Mouse (Mus musculus): ENCODE results near the gene Armh1.

Armh1 gene

DNA sequence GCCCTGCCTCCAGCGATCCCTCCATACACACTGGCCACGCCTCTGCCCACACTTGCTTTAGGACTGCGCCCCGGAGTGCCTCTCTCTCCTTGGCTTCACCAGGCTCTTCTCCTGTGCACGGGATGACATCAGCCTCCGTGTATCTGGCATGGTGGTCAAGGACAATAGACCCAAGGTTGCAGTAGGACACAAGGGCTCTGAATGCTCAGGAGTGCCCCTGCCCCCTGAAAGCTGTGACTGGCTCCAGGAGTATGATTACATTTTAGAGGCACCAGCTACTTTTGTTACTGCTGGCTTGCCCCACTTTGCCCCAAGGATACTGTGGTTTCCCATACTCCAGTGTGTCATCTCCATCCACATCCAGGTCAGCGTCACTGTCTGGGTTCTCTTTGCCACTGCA lies 25.8 kb upstream of the Armh1 start:
- POLR2A ChIA-PET = interaction anchor here in 3 of 4 experiments (0.7 to 16.7 kb wide), 11 partner anchors 9 to 720 kb away, joined by 3 to 305 read pairs (median 6); partner anchors contain the start of gene Gpbp1l1 (in 1 of the 3)
- CTCF ChIA-PET = interaction anchor here in 2 of 4 experiments (1.0 to 1.5 kb wide), 2 partner anchors 10 kb away, joined by 3 to 6 read pairs; no protein-coding TSS in a partner anchor

DNA sequence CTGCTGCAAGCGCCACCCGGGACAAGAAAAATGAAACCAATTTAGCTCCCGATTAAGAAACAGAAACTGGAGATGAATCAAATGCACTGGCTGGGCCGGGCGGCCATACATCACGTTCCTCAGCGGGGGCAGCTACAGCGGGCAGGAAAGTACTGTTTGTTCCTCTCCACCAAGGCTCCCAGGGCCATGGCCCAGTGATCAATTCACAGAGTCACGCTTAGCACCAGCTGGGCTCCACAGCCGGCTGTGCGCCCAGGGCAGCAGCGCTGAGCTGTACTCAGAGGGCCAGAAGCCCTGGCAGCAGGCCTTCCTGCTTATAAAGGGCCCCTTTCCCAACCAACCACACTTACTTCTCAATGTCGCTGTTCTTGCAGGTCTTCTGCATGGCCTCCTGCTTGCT lies 25.1 kb upstream of the Armh1 start:
- POLR2A ChIA-PET = interaction anchor here in 2 of 4 experiments (1.1 to 16.7 kb wide), 7 partner anchors 8 to 47 kb away, joined by 3 to 305 read pairs (median 4); no protein-coding TSS in a partner anchor
- CTCF ChIA-PET = interaction anchor here in 1 of 4 experiments (1.4 kb wide), 1 partner anchor 47 kb away, joined by 3 read pairs; no protein-coding TSS in a partner anchor

GRCm38 (mm10) chr4:117276281-117276711 lies 24.4 kb upstream of the Armh1 start:
- ChIA-PET CTCF (interaction anchor here in 2 of 4 experiments (0.9 to 1.4 kb wide), 2 partner anchors 10 to 46 kb away, joined by 3 read pairs; no protein-coding TSS in a partner anchor), POLR2A (interaction anchor here in 3 of 4 experiments (0.5 to 16.7 kb wide), 10 partner anchors 7 to 901 kb away, joined by 3 to 305 read pairs (median 4); no protein-coding TSS in a partner anchor)

DNA sequence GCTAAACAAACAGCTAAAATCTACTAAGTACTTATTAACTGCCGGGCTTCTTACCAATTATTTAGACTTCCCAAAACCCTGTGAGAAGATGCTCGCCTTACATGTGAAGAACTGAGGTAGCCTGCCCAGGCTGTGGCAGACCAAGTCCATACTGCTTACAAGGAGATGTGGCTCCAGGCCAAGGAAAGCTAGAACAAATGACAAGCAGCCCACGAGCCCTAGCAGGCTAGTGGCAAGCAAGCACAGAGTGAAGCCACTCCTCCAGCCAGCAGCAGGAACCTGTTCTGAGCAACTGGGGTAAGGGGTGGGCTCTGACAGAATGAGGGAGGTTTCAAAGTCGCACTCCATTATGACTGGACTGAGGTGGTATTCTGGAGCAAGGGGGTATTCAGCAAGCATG lies 22.8 kb upstream of the Armh1 start:
- CTCF ChIA-PET = interaction anchor here in 2 of 4 experiments (1.2 to 2.0 kb wide), 2 partner anchors 44 to 231 kb away, joined by 3 to 7 read pairs; no protein-coding TSS in a partner anchor
- POLR2A ChIA-PET = interaction anchor here in 3 of 4 experiments (0.7 to 16.7 kb wide), 10 partner anchors 8 to 411 kb away, joined by 3 to 305 read pairs (median 3); no protein-coding TSS in a partner anchor

DNA sequence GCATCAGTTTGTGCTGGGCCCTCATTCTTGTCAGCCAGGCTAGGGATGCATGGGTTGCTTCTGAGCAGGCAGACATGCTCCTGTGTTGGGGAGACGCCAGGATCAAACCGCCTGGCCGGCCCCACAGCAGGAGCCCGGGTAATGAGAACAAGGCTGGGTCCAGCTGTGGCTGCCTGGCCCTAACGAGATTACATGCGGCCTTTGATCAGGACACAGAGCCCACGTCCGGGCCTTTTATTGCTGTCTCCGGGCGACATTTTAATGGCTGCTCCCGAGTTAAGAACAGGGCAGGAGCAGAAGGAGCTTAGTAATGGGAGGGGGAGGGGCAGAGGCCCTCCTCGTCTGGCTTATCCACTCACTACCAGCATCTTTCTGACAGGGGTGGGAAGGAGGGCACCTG lies 20.5 kb upstream of the Armh1 start:
- ChIA-PET CTCF (interaction anchor here in 2 of 4 experiments (0.8 to 3.1 kb wide), 6 partner anchors 12 to 404 kb away, joined by 3 to 15 read pairs (median 5); partner anchors contain the start of genes Armh1 (in 1 of the 2) and Tmem53 (in 1 of the 2)), POLR2A (interaction anchor here in 3 of 4 experiments (0.6 to 16.7 kb wide), 23 partner anchors 8 to 1851 kb away, joined by 3 to 305 read pairs (median 4); no protein-coding TSS in a partner anchor)

DNA sequence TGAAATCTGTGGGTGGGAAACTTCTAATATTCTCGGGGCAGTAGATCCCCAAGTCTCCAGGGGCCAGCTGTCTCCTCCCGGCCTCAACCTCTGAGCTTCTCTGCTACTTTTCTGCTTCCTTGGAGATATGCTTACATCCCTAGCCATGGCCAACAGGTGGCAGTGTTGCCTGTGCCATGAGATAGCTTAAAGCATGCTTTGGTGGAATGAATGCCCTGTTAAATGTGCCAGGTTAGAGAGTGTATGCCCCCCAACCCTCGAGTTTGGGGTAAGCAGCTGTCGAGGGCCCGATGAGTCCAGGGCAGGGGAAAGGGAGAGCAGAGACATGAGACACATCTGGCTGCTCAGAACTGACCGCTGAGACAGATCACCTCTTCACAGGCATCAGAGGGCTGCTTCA lies 18.4 kb upstream of the Armh1 start:
- POLR2A ChIA-PET = interaction anchor here (0.5 to 16.7 kb wide), 59 partner anchors 8 to 644 kb away, joined by 3 to 305 read pairs (median 4); partner anchors contain the start of genes Armh1 (in 2 of the 4), Plk3 (in 1 of the 4) and Tmem53 (in 1 of the 4)
- CTCF ChIA-PET = interaction anchor here (0.6 to 5.7 kb wide), 126 partner anchors 9 to 909 kb away, joined by 3 to 75 read pairs (median 4); partner anchors contain the start of genes Armh1 (in 2 of the 4), Tmem53 (in 2 of the 4), Eri3 (in 1 of the 4) and Kdm4a (in 1 of the 4)

- POLR2A ChIA-PET = interaction anchor here (0.6 to 16.7 kb wide), 33 partner anchors 10 to 408 kb away, joined by 3 to 305 read pairs (median 4); partner anchors contain the start of genes Armh1 (in 1 of the 4), Eri3 (in 1 of the 4) and Tmem53 (in 1 of the 4)
Measured at GRCm38 (mm10) chr4:117267831-117268437, 16.0 kb upstream of the Armh1 start.

GRCm38 (mm10) chr4:117267284-117267683 lies 15.4 kb upstream of the Armh1 start:
- ChIA-PET CTCF (interaction anchor here (0.6 to 5.7 kb wide), 63 partner anchors 9 to 816 kb away, joined by 3 to 75 read pairs (median 4); partner anchors contain the start of genes Armh1 (in 2 of the 4), Tmem53 (in 2 of the 4) and Eri3 (in 1 of the 4)), POLR2A (interaction anchor here (0.6 to 16.7 kb wide), 34 partner anchors 9 to 408 kb away, joined by 3 to 305 read pairs (median 4); partner anchors contain the start of genes Armh1 (in 1 of the 4), Eri3 (in 1 of the 4) and Tmem53 (in 1 of the 4))

More at GRCm38 (mm10) chr4:117267831-117268437, 16.0 kb upstream of the Armh1 start:
- CTCF ChIA-PET = interaction anchor here (0.6 to 5.7 kb wide), 57 partner anchors 8 to 816 kb away, joined by 3 to 75 read pairs (median 4); partner anchors contain the start of genes Armh1 (in 2 of the 4), Tmem53 (in 2 of the 4) and Eri3 (in 1 of the 4)

DNA sequence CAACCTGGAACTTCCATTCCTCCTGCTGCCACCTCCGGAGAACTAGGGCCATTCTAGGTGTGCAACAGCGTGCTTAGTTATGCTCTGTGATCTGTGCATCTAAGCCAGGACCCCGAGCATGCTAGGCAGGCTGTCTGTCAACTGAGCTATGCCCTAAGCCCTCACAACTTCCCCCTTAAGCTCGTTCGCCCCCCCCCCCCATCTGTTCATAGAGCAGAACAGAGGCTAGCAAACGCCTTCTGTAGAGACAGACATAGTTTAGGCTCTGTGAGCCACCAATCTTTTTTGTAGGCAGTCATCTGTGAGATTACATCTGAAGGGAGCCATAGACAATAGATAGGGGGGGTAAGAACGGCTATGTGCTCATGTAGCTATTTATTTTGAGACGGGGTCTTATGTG lies 11.1 kb upstream of the Armh1 start:
- POLR2A ChIA-PET = interaction anchor here in 3 of 4 experiments (0.7 to 2.7 kb wide), 13 partner anchors 9 to 401 kb away, joined by 3 to 15 read pairs (median 3); partner anchors contain the start of gene Kif2c (in 1 of the 3)
- CTCF ChIA-PET = interaction anchor here (0.7 to 3.3 kb wide), 11 partner anchors 11 to 412 kb away, joined by 3 to 22 read pairs (median 6); partner anchors contain the start of genes Armh1 (in 1 of the 4) and Tmem53 (in 1 of the 4)

DNA sequence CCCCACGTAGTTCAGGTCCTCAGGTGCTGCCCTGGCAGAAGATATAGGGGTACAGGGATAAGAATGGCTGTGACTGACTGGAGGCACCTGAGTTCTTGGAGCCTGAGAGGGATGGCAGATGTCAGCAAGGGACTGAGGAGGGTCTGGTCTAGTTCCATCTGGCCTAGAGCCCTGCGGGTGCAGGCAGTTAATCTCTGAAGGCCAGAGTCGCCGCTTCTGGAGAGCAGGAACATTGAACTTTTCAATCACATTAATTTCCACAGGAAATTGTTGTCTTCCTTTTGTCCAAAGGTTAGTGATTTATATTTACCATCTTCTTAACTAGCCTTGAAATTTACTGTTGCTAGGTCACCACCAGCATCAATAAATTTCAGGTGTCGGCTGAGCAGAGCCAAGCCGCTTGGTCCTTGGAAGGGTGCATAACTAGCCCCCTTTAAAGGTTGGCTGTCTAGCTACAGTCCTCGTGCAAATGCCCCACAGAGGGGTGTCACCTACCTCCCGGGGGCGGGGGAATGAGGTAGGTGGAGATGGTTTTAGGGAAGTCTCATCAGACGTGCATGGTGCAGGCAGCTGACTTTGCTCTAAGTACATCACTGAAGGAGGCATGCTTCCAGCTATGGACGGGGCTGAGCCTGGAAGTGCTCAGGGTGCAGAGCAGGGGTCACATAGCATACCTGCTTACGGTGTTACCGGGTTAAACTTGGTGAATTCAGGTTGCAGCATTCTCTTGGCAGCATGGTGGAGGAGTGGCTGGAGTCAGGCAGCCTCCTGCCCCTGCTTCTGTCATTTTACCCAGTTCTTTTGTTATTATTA lies 10.4 kb upstream of the Armh1 start:
- ChIA-PET CTCF (interaction anchor here (0.5 to 3.3 kb wide), 15 partner anchors 8 to 413 kb away, joined by 3 to 22 read pairs (median 4); partner anchors contain the start of genes Armh1 (in 1 of the 4) and Tmem53 (in 1 of the 4)), POLR2A (interaction anchor here (0.7 to 2.7 kb wide), 22 partner anchors 8 to 651 kb away, joined by 3 to 17 read pairs (median 3); partner anchors contain the start of genes Armh1 (in 2 of the 4), Tmem53 (in 2 of the 4), Kif2c (in 1 of the 4) and Rps8 (in 1 of the 4))

GRCm38 (mm10) chr4:117261222-117261621 lies 9.3 kb upstream of the Armh1 start:
- POLR2A ChIA-PET = interaction anchor here in 2 of 4 experiments (0.7 to 2.7 kb wide), 15 partner anchors 9 to 237 kb away, joined by 3 to 17 read pairs (median 3); partner anchors contain the start of genes Armh1 (in 2 of the 2), Tmem53 (in 2 of the 2) and Rps8 (in 1 of the 2)
- CTCF ChIA-PET = interaction anchor here (0.7 to 3.3 kb wide), 15 partner anchors 9 to 414 kb away, joined by 3 to 26 read pairs (median 6); partner anchors contain the start of genes Armh1 (in 1 of the 4) and Tmem53 (in 1 of the 4)

DNA sequence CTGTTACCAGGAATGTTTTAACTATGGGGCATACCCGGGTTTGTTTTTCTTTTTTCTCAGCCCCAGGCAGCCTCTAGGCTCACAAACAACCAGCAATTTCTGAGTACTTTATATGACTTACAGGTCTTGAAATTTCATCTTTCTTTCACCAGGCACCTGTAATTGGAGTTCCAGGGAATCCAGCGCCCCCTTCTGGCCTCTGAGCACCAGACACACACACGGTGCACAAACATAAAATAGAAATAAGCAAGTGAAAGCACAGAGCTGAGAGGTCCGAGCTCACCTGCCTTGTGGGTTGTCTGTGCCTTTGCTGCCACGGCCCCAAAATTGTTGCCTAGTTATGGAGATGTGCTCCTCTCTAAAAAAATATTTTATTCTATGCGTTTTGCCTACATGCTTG lies 8.0 kb upstream of the Armh1 start:
- CTCF ChIA-PET = interaction anchor here (0.6 to 3.3 kb wide), 55 partner anchors 8 to 1989 kb away, joined by 3 to 59 read pairs (median 4); partner anchors contain the start of genes Armh1 (in 1 of the 4), Rps8 (in 1 of the 4) and Tmem53 (in 1 of the 4)

GRCm38 (mm10) chr4:117254672-117255071 lies 2.7 kb upstream of the Armh1 start:
- POLR2A ChIA-PET = interaction anchor here in 1 of 4 experiments (1.0 to 1.6 kb wide), 4 partner anchors 13 to 99 kb away, joined by 3 to 5 read pairs (median 4); partner anchors contain the start of gene Rps8
- CTCF ChIA-PET = interaction anchor here in 2 of 4 experiments (1.2 to 2.0 kb wide), 3 partner anchors 13 to 25 kb away, joined by 4 to 8 read pairs (median 6); no protein-coding TSS in a partner anchor

More for the DNA sequence above, 8.0 kb upstream of the Armh1 start:
- POLR2A ChIA-PET = interaction anchor here in 3 of 4 experiments (0.6 to 2.7 kb wide), 30 partner anchors 8 to 108 kb away, joined by 3 to 17 read pairs (median 4); partner anchors contain the start of genes Armh1 (in 1 of the 3), Rps8 (in 1 of the 3) and Tmem53 (in 1 of the 3)

GRCm38 (mm10) chr4:117254017-117254627 lies 2.2 kb upstream of the Armh1 start:
- CTCF ChIA-PET = interaction anchor here in 2 of 4 experiments (1.2 to 2.0 kb wide), 4 partner anchors 12 to 24 kb away, joined by 3 to 8 read pairs (median 5); no protein-coding TSS in a partner anchor

DNA sequence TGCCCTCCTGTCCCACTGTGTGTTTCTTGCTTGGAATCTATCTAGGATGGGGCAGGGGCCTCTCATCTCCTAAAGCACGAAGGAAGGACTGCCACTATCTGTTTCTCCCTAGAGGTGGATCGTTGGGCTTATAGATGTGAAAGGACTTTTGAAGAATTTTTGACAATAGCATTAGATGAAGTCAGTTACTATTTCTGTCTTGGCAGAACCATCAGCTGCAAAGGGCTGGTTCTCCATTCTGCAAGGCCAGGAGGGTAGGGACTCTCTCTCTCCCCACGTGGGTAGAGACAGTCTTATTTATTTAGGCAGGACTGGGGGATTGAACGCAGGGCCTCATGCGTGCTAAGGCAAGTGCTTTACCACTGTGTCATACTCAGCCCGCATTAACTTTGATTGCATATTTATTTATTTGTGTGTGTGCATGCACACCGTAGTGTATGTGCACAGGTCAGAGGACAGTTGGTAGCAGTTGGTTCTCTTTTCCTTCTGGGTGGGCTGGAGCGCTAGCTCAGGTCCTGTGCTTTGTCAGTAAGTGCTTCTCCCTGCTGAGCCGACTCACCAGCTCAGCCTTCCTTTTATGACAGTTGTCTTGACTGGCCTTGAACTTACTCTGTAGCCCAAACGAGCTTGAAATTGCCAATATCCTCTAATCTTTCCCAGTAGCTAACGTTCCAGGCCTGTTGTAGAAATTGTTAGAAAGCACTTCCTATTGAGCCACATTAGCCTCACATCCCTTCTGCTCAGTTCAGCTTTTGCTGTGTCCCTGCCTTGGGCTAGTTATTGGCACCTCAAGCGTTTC lies 1.5 kb upstream of the Armh1 start:
- POLR2A ChIA-PET = interaction anchor here in 3 of 4 experiments (0.6 to 2.9 kb wide), 35 partner anchors 8 to 297 kb away, joined by 3 to 18 read pairs (median 4); partner anchors contain the start of genes Eri3 (in 1 of the 3) and Rps8 (in 1 of the 3)

More at GRCm38 (mm10) chr4:117254017-117254627, 2.2 kb upstream of the Armh1 start:
- POLR2A ChIA-PET = interaction anchor here in 2 of 4 experiments (0.7 to 2.4 kb wide), 9 partner anchors 9 to 98 kb away, joined by 3 to 18 read pairs (median 4); partner anchors contain the start of gene Rps8 (in 1 of the 2)

More for the DNA sequence above, 1.5 kb upstream of the Armh1 start:
- CTCF ChIA-PET = interaction anchor here in 3 of 4 experiments (0.6 to 2.6 kb wide), 7 partner anchors 12 to 23 kb away, joined by 3 to 13 read pairs (median 6); no protein-coding TSS in a partner anchor
